Mouse (Mus musculus) heart, postnatal 0 days (tissue): ENCODE results near the gene Tnrc6c. TPM values are rescaled to one million over a fixed set of nuclear protein-coding genes. Genes with fewer than 3 reads are reported as not detected.
A peak's percentile ranks its signal among the peaks of the same experiment; 100 is the strongest.

Experiments
- ATAC-seq: fragments of 200-750 bp; cut with Nextera tagmentation; 2 replicates; pipeline ENCODE4 v1.8.0; 2017; ENCODE audit warnings: low read depth, moderate number of reproducible peaks, moderate library complexity; ENCODE audit not compliant: insufficient read depth
- DNase-seq: peaks from one replicate; pipeline ENCODE4 v3.0.0-alpha.2; 2016; ENCODE audit warnings: low spot score
- H3K27ac ChIP-seq: fragments of 300-500 bp; sonication (generic); 2 replicates; pipeline ENCODE4 v1.5.1; 2014; ENCODE audit warnings: low read depth, mild to moderate bottlenecking
- H3K27me3 ChIP-seq: fragments of 300-500 bp; sonication (generic); 2 replicates; pipeline ENCODE4 v1.6.1; 2014; ENCODE audit warnings: low read length, mixed read lengths; ENCODE audit not compliant: control insufficient read depth, insufficient read depth
- H3K36me3 ChIP-seq: fragments of 300-500 bp; sonication (generic); replicated peaks from 2 replicates; pipeline ENCODE4 v1.6.1; 2014; ENCODE audit warnings: low read length, mixed read lengths; ENCODE audit not compliant: control insufficient read depth, insufficient read depth
- H3K4me1 ChIP-seq: fragments of 300-500 bp; sonication (generic); 2 replicates; pipeline ENCODE4 v1.6.1; 2014; ENCODE audit warnings: antibody characterized with exemption; ENCODE audit not compliant: control insufficient read depth, insufficient read depth
- H3K4me2 ChIP-seq: fragments of 300-500 bp; sonication (generic); 2 replicates; pipeline ENCODE4 v1.6.1; 2014; ENCODE audit warnings: low read depth, mild to moderate bottlenecking, low read length, moderate library complexity
- H3K4me3 ChIP-seq: fragments of 300-500 bp; sonication (generic); 2 replicates; pipeline ENCODE4 v1.5.1; 2014; ENCODE audit warnings: low read depth, low read length
- H3K9ac ChIP-seq: fragments of 300-500 bp; sonication (generic); replicated peaks from 2 replicates; pipeline ENCODE4 v1.6.1; 2014; ENCODE audit warnings: low read depth, low read length, mixed read lengths
- H3K9me3 ChIP-seq: fragments of 300-500 bp; sonication (generic); replicated peaks from 2 replicates; pipeline ENCODE4 v1.6.1; 2016; ENCODE audit warnings: low read length; ENCODE audit not compliant: control insufficient read depth
- CTCF ChIP-seq: IDR thresholded peaks from 2 replicates; pipeline ENCODE4 v1.5.1; 2016; ENCODE audit warnings: antibody characterized with exemption, control low read depth, low read depth
- EP300 ChIP-seq: IDR thresholded peaks from 2 replicates; pipeline ENCODE4 v1.6.1; 2016; ENCODE audit warnings: antibody characterized with exemption, low read depth
- WGBS: fragments of 180-500 bp; shearing (Covaris S2); extraction: QIAGEN DNeasy Blood & Tissue Kit; methylation state at CpG from one replicate; pipeline ENCODE4 v1.1.7; 2014; 5-methylcytosine and 5-hydroxymethylcytosine counted together
- polyA plus RNA-seq: library from polyadenylated mRNA; unstranded; fragments of >200 nt; fragmentation: Nextera tagmentation; extraction: Ambion mirVana; gene quantifications from 2 replicates; pipeline ENCODE4 v1.2.1, GENCODE M21; 2015
- total RNA-seq: library from RNA; depleted of rRNA; stranded (reverse); fragments of >200 nt; gene quantifications from 2 replicates; pipeline ENCODE4 v1.2.3, GENCODE M21; 2014; ENCODE audit warnings: low replicate concordance

Gene Tnrc6c
- total and polyA plus RNA-seq, 2 experiments from 2014 or later, result 6.8 to 24.4 TPM

DNA sequence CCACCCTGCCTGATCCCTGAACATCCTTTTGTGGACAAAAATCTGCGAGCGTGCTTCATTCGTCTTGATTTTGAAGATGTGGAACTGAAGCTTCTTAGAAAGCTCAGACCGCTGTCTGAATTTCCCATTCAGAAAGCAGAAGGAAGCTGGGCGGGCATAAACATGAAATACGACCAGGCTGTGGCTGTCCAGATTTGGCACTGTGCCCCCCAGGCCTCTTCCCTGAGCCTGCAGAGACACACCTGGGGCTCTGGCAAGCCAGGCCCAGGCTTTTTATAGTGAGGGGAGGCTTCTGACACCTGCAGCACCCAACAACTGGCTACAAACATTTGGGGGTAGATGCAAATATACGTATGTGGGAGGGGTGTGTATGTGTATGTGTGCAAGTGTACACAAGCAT lies 35.3 kb upstream of the Tnrc6c start:
- Histone ChIP-seq H3K4me1 (peaks cover 3% of the 10 kb centered on the region; the same call in 1 of the 2 replicates), H3K9me3 (no peaks in the 10 kb centered on the region), H3K27ac (no peak overlapping the region), H3K27me3 (peaks cover 24% of the 10 kb centered on the region), H3K4me3 (no peak overlapping the region), H3K36me3 (no peaks in the 10 kb centered on the region), H3K4me2 (no peak overlapping the region), H3K9ac (no peak overlapping the region)
- DNase-seq (no peak), ATAC-seq (no peak)
- no peak for TF ChIP-seq CTCF
- TF ChIP-seq EP300, result no peak
- 74% methylated on average over 7 of the region's 7 CpGs for whole genome bisulfite sequencing

- peaks cover 16% of the 10 kb centered on the region for H3K27me3 ChIP-seq
Measured at GRCm38 (mm10) chr11:117619581-117619980, 34.5 kb upstream of the Tnrc6c start.

GRCm38 (mm10) chr11:117625196-117625595 lies 28.9 kb upstream of the Tnrc6c start:
- ATAC-seq (no peak), DNase-seq (no peak)
- Histone ChIP-seq H3K9ac (no peak overlapping the region), H3K4me3 (no peak overlapping the region), H3K4me2 (no peak overlapping the region), H3K27ac (no peak overlapping the region), H3K9me3 (no peaks in the 10 kb centered on the region), H3K4me1 (0 out of 2 replicates have a peak, but pooled peaks cover 4% of the 10 kb centered on the region), H3K36me3 (no peaks in the 10 kb centered on the region), H3K27me3 (peaks cover 13% of the 10 kb centered on the region)
- WGBS, result 62% methylated on average over 4 of the region's 4 CpGs
- TF ChIP-seq EP300 (no peak), CTCF (no peak)

More at GRCm38 (mm10) chr11:117619581-117619980, 34.5 kb upstream of the Tnrc6c start:
- no peak for DNase-seq
- TF ChIP-seq CTCF, result no peak
- TF ChIP-seq EP300, result no peak
- Histone ChIP-seq H3K9ac (no peak overlapping the region), H3K4me2 (no peak overlapping the region), H3K4me1 (peaks cover 3% of the 10 kb centered on the region; the same call in 1 of the 2 replicates), H3K9me3 (no peaks in the 10 kb centered on the region), H3K36me3 (no peaks in the 10 kb centered on the region), H3K27ac (no peak overlapping the region), H3K4me3 (no peak overlapping the region)
- 43% methylated on average over 10 of the region's 10 CpGs for WGBS
- ATAC-seq, result no peak

DNA sequence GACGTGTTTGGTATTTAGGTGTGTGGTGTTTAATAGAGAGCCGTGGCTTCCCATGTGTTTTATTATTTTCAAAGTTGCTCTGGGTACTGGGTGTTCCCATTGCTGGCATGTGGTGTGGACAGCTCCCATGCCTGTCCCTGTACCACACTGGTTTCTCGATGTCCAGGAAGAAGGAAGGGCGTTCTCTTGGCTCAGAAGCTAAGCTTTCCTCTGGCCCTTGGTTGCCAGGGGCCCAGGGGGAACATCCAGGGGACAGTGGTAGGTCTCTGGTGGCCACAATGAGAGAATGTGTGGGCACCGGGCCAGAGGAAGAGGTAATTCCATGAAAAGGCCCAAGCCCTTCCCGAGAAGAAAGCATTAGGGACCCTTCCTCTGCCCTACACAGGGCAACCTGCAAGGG lies 27.5 kb upstream of the Tnrc6c start:
- H3K4me3 ChIP-seq, result no peak overlapping the region
- ATAC-seq, result no peak
- H3K9me3 ChIP-seq, result no peaks in the 10 kb centered on the region
- H3K4me1 ChIP-seq, result 0 out of 2 replicates have a peak, but pooled peaks cover 4% of the 10 kb centered on the region
- H3K27me3 ChIP-seq, result peaks cover 13% of the 10 kb centered on the region
- no peak overlapping the region for H3K9ac ChIP-seq
- H3K4me2 ChIP-seq, result no peak overlapping the region
- TF ChIP-seq EP300 (no peak), CTCF (no peak)
- H3K27ac ChIP-seq, result no peak overlapping the region
- H3K36me3 ChIP-seq, result no peaks in the 10 kb centered on the region
- WGBS, result 58% methylated on average over 6 of the region's 6 CpGs
- no peak for DNase-seq

DNA sequence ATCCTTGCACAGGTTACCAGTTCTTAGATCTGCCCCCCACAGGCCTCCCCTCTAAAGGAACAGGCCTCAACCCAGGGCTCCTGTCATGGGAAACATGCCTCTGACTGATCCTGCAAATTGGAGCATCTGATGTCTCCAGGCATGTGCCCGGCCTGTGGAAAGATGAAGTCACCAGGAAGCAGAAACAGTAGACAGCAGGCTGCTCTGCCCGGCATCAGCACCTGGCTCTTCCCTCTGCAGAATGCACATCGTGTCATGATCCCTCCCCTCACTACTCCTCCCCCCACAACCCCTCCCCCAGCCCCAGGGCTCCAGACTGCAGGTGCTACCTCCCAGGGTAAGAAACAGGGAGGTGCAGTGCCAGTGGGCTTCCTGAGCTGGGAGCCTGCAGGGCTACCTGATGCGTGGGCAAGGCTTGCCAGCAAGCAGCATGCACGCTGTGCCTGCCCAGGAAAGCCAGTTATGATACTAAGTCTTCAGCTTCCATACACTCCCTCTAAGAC lies 27.0 kb upstream of the Tnrc6c start:
- Histone ChIP-seq H3K4me3 (no peak overlapping the region), H3K4me1 (0 out of 2 replicates have a peak, but pooled peaks cover 4% of the 10 kb centered on the region), H3K27ac (no peak overlapping the region), H3K9ac (no peak overlapping the region), H3K27me3 (peaks cover 13% of the 10 kb centered on the region), H3K4me2 (no peak overlapping the region), H3K36me3 (no peaks in the 10 kb centered on the region), H3K9me3 (no peaks in the 10 kb centered on the region)
- ATAC-seq (no peak), DNase-seq (no peak)
- TF ChIP-seq CTCF (no peak), EP300 (no peak)
- WGBS, result 43% methylated on average over 5 of the region's 5 CpGs

DNA sequence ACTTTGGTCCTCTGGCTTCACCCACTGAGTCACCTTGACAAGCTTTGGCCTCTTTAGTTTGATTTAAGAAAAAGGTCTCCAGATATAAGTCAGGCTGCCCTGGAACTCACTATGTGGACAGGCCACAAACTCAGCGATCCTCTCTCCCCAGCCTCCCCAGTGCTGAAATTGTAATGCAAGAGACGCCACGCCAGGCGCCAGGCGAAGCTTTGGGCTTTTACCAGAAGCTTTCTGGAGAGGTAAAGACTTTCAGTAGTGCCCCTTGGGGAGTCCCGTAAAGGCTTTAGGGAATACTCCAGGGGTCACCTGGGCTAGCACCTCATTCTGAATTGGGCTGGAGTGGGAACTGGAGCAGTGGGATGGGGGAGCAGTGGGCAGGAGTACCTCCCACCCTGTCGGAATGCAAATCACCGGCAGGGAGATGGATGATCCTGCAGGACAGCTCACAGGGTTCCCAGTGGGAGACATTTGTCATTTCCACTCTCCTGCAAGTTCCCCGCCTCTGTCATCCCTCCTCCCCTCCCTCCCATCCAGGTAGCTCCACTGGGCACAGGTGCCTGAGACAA lies 26.3 kb upstream of the Tnrc6c start:
- DNase-seq (no peak), ATAC-seq (no peak)
- H3K27me3 ChIP-seq, result peaks cover 13% of the 10 kb centered on the region
- no peak overlapping the region for H3K27ac ChIP-seq
- no peaks in the 10 kb centered on the region for H3K9me3 ChIP-seq
- no peak overlapping the region for H3K9ac ChIP-seq
- no peak overlapping the region for H3K4me3 ChIP-seq
- no peaks in the 10 kb centered on the region for H3K36me3 ChIP-seq
- H3K4me2 ChIP-seq, result 0 out of 2 replicates have a peak overlapping the region, but pooled peaks have one; percentile 8
- 31% methylated on average over 8 of the region's 9 CpGs for WGBS
- TF ChIP-seq EP300 (no peak), CTCF (no peak)
- H3K4me1 ChIP-seq, result 0 out of 2 replicates have a peak, but pooled peaks cover 4% of the 10 kb centered on the region
